Mouse (Mus musculus): ENCODE measurements around the gene Hipk4.
"Not testable (repeated sequence)": the region's sequence is repeated elsewhere in the genome, so short reads cannot be mapped to it uniquely, and the experiment has no call there.

Hipk4 gene

DNA sequence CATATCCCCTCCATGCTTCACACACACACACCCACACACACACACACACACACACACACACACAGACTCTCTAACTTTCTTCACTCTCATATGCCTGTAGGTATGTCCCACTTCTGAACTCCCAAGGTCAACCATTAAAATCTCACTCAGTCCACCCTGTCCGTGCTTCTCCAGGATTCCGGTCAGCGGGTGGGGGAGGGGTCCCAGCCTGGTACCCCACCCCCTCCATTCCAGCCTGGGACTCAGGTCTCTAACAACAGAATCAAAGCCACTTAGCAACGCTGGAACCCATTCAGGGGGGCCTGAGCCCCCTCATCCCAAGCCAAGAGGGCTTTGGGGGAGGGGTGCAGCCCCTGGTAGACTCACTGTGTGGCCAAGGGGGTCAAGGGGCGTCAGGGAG is at the start of gene Hipk4:
TSS of gene Hipk4 (plus strand) at position 301 of the 400 bp plus-strand sequence.
- no peak for DNase-seq

DNA sequence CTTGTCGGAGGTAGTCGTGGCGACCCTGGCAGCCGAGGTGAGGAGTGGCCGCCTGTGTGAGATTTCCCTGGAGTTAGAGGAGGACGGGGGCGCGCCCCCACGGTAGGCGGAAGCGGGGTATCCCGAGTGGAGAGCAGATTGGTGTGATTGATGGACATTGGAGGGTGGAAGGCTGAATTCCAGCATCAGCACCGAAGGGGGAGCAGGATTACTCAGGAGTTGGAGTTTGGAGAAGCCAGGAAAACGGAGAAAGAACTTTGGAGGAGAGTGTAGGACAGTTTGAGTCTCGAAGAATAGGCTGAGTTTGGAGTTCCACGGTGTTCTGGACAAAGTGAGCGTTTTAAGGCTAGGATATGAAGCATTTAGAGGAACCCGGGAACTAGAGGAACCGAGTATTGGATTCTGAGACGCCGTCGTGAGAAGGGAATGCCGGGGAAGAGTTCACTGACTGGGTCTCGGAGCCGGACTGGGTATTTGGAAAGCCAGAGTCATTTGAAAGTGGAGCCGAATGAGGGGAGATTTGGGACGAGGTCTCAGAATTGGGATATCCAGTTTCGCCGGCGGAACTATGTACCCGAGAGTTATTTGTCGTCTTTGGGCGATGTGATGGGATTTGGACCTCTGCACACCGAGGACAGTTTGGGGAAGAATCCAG is 49.1 kb upstream of the Hipk4 start:
- DNase-seq, result no peak

DNA sequence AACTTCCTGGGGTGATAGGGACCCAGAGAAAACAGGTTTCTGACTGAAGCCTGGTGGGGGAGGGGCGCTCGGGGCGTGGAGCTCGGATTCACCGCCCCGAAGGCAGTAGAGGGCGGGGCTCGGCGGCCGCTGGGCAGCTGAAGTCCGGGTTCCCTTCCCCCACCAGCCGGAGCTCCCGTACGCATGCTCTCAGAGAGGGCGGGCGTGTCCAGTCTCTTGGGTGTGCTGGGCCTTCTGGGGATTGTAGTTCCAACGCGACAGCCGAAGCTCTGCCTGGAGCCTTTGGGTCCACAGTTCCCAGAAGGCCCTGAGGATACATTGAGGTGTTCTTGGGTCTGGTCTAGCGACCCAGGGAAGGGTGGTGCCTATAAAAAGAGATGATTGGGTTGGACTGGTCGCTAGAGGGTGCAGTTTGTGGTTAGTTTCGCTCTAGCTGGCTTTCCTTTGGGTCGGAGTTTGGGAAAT is 48.5 kb upstream of the Hipk4 start:
- peak; percentile 90 to 94 for DNase-seq

DNA sequence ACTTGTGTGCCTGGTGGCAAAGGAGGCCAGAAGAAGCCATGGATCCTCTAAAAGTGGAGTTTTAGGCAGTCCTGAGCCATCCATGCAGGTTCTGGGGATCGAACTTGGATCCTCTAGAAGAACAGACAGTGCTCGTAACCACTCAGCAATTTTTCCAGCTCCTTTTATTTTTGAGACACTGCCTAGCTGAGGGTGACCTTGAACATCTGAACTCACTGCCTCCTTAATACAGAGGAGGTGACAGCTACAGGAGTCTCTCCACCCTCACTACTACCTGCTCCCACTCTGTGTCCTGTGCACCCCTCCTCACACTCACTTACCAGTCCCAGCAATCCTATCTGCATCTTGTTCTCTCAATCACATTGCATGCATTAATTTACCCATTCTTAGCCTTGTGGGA is 47.5 kb upstream of the Hipk4 start:
- DNase-seq, result no peak

DNA sequence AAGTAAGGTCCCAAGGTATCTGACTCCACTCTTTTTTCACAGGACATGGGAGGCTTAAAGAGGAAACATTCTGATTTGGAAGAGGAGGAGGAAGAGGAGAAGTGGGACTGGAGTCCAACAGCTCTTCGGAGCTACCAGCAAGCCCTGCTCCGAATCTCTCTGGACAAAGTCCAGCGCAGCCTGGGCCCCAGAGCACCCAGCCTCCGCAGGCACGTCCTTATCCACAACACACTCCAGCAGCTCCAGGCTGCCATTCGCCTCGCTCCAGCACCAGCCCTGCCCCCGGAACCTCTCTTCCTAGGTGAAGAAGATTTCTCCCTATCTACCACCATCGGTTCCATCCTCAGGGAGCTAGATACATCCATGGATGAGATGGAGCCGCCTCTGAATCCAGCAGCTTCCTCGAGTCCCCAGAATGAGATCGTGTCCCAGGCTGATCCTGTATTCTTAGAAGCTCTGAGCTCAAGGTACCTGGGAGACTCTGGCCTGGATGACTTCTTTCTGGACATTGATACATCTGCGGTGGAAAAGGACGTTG is 46.9 kb upstream of the Hipk4 start:
- no peak for DNase-seq

DNA sequence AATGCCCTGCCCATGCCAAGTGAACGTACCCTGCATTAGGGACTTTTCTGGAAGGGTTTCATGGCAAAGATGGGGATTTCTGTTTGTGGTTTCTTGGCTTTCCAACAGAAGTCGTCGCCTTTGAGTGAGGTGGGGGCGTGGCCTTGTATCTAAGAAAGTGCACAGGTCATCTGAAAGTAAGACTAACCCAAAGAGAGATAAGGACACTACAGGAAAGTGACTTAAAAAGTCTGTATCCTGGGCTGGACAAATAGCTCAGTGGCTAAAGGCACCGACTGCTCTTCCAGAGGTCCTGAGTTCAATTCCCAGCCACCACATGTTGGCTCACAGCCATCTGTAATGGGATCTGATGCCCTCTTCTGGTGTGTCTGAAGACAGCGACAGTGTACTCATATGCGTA is 44.5 kb upstream of the Hipk4 start:
- no peak for DNase-seq

DNA sequence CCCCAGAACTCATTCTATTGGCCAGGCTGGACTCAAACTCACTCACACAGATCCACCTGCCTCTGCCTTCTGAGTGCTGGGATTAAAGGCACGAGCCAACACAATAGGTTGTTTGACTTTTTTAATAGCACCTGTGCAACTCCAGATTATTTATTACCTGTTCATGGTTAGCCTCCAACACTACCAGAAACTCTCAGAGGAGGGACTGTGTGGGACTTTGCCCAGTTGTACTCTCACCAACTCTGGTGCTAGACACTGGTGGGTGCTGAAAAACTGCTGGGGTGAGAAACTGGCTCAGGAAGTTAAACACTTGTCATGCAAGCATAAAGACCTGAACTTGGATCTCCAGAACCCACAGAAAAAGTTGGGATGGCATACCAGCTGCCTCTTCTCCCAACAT is 43.3 kb upstream of the Hipk4 start:
- DNase-seq, result no peak

DNA sequence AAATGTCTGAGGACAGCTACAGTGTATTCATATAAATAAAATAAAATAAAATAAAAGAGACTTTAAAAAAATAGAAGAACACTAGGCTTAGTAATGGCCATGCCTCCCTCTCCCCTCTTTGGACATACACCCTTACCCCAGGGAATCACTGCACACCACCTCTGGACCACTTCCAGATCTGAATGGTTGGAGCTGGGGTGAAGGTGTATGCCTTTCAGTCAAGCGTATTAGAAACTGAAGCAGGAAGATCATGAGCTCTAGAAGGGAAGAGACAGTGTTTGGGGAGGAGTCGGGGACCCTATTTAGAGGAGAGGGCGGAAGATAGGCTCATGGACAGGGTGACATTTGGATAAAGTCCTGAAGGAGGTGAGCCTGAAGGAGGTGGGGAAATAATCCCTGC is 42.6 kb upstream of the Hipk4 start:
- DNase-seq, result no peak

DNA sequence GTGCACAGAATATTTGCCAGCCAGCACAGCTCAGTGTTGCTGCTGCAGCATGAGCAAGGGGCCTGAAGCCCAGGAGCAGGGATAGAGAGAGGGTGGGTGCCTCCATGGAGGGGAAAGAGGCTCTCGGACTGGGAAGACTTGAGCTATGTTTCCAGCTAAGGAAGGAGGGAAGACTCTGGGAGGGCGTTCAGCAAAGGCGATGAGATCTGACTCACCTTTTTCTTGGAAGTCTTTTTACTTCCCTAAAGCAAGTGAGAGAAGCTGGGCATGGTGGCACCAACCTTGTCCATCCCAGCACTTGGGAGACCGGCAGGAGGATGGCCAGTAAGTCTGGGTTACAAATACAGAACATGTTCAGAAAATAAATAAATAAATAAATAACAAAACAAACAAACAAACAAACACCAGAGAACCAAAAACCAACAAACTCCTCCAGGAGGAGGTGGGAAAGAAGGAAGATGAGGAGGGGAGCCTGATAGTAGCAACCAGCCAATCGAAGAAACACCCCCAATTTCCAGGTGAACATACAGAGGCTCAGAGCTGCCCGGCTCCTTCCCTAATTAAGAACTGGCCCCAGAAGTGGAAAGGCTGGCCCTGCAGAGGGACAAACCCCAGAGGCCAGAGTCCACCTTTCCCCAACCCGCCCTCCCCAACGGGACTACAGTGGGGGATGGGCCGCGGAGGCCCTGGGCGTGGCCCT is 42.0 kb upstream of the Hipk4 start:
- no peak for DNase-seq

DNA sequence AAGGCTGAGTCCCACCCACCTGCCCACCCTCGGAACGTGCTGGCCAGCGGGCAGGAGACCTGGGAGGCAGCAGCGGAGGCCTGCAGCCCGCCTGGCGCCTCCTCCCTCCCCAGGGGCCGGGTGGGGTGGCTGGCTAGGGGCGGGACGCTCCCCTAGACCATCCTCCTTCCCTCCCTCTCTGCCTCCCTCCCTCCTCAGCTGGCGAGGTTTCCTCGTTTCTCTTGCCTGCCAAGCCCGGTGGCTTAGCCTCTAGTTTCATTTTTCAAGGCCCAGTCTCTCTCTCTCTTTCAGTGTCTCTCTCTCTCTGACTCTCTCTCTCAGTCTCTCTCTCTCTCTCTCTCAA is 41.5 kb upstream of the Hipk4 start:
- DNase-seq, result peak; percentile 67 to 81

DNA sequence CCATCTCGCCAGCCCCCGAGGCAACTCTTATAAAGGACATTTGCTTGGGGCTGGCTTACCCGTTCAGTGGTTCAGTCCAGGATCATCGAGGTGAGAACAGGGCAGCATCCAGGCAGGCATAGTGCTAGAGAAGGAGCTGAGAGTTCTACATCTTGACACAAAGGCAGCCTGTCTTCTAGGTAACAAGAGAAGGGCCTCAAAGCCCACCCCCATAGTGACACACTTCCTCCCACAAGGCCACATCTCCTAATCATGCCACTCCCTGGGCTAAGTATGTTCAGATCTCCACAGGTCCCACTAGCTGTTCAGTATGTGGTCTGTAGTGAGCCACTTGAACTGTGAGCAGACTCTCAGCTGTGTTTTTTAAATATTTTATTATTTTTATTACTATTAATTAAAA is 39.2 kb upstream of the Hipk4 start:
- no peak for DNase-seq

DNA sequence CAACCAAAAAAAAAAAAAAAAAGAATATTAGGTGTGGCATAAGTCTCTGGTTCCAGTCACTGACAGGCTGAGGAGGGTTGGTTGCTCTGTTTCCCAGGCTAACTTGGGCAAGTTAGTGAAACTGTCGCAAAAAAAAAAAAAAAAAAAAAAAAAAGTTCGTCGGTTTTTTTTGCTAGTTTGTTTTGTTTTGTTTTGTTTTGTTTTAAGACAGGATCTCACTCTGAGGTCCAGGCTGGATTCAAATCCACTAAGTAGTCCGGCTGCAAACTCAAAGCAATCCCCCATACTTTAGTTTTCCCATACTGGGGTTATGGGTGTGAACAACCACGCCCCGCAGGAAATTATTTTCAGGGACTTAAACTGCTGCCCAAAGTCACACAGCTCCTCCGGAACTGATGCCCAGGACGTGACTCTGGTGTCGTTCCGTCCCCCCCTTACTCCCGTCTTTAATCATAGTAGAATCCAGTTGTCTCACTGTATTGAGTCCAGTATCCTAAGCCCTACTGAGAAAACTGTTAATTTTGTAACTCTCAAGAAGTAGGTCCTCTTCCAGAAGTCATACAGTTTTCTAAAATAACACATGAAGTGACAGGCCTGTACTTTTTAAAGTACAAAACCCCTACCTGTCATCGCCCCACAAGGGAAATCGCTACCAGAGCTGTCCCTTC is 36.8 kb upstream of the Hipk4 start:
- peak; percentile 31 to 49 for DNase-seq

DNA sequence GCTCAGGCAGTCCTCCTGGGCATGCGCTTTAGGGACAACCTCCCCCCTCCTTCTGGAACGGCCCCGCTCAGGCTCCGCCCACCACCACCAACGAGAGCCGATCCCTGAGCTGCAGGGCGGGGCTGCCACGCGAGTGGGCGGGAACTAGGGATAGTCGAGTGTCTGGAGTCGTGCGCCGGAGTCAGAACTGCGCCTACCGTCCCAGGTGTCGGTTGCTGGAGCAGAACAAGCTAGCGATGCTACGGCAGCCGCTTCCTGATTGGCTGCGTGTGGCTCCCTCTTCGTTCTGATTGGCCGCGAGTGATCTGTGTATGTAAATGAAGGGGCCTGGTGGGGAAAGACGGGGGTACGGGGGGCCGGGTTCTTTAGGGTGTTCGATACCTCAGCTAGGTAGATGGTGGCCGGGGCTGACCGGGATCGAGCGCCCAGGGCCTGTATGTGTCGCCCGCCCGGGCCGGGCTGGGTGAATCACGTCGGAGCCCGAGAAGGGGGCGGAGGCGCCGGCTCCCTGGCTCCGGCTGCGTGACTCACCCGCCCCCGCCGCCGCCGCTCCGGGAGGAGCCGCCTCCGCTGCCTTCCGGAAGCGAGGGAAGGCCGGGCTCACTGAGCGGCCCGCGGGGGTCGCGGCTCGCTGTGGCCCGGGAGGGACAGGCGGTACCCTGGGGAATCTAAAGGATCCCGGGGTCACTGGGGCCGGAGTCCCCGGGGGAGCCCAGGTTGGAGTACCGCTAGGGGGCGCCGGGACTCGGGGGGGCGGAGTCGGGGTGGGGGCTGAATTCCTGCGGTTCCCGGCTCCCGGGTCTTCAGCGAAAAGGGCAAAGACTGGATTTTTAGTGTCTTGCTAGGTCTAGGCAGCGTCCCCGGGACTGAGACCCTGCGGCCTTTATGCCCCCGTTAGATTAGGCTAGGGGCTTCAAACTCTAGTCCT is 36.0 kb upstream of the Hipk4 start, which contains the start of gene Sertad1:
TSS of gene Sertad1 (plus strand) at position 141 of the 928 bp plus-strand sequence.
- DNase-seq, result peak; percentile 100

DNA sequence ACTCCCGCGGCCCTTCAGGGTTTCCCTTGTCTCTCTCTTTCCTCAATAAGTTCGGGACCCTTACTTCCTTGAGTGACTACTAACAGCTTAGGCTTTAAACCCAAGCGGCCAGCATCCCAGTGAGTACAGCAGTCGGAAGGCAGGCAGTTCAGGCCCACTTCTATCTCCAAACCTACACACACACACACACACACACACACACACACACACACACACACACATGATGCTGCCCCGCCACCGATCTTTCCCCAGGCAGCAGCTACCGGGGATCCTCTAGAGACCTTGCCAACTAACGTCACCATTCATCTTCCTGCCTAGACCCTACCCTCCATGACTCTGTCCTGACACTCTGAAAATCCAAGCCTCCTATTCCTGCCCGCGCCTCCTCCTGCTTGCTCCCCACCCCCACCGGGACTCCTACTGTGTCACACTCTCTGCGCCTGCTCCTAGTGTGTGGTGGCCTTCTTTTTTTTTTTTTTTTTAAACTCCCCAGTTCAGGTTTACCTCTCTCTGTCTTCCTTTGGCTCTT is 35.3 kb upstream of the Hipk4 start:
- DNase-seq, result peak; percentile 31 to 55

DNA sequence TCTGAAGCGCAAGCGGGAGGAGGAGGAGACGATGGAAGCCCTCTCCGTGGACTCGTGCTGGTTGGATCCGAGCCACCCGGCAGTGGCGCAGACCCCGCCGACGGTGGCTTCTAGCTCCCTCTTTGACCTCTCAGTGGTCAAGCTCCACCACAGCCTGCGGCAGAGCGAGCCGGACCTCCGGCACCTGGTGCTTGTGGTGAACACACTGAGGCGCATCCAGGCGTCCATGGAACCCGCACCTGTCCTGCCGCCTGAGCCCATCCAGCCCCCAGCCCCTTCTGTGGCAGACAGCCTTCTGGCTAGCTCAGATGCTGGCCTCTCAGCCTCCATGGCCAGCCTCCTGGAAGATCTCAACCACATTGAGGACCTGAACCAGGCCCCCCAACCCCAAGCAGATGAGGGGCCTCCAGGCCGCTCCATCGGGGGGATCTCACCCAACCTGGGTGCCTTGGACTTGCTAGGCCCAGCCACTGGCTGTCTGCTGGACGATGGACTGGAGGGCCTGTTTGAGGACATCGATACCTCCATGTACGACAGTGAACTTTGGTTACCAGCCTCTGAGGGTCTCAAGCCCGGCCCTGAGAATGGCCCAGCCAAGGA is 33.7 kb upstream of the Hipk4 start:
- no peak for DNase-seq

DNA sequence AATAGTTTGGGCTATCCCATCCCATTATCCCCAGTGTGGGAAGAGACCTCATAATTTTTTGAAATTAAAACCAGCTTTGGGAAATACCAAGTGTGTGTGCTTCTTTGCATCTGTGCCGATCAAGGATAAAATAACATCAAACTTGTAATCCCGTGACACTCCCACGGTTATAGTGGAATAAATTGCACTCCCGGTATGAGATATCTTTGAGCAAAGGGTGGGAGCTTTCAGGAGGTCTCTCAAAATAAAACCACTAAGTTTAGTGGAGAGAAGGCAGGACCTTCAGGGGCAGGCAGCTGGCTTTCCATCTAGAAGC is 32.9 kb upstream of the Hipk4 start:
- no peak for DNase-seq

DNA sequence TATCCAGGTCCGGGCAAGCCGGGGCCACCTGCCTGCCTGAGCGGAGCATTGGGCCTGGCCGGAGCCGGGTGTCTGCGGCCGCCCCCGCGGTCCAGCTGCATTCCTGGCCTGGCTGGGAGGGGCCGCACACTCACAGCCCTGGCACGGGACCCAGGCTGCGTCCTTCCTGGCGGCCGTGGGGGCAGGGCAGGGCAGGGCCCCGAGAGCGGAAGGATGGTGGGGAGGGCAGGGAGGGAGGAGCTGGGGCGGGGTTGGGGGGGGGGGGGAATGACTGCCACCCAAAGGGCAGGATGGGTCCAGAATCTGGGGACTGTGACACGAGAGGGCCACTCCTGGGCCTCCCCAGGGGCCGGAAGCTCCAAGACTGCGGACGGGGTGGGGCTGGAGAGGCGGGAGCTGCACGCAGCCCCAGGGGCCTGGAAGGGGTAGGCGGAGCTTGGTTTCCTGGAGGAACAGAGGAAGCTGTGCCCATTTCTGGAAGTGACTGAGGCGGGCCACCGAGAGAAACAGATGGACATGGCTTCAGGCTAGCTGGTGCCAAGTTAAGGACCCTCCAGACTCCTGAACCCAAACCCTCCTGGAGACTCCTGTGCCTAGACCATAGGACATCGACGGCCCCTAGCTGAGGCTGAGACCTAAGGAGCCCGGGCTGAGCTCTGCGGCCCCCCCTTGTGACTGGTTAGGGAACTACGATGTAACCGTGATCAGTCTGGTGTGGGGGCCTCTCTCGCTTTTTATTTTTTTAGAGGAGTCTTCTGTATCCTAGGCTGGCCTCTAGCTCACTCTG is 32.3 kb upstream of the Hipk4 start:
- peak; percentile 88 to 92 for DNase-seq

DNA sequence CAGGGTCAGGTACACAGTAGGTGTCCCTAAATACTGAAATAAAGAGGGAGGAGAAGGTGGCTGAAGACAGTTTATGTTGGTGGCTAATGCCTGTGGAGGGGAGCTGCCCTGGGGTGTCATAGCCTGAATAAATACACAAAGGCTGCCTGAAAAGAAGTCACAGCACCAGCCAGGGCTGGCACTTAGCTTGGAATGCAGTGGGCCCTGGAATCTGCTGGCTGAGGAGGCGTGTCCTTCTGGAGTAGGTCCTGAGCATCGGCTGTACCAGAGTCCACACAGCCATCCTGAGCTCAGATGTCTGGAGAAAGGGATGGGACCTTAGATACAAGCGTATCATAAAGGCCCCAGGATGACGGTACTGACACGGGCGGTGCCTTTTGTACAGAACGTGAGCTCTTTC is 31.2 kb upstream of the Hipk4 start:
- no peak for DNase-seq

DNA sequence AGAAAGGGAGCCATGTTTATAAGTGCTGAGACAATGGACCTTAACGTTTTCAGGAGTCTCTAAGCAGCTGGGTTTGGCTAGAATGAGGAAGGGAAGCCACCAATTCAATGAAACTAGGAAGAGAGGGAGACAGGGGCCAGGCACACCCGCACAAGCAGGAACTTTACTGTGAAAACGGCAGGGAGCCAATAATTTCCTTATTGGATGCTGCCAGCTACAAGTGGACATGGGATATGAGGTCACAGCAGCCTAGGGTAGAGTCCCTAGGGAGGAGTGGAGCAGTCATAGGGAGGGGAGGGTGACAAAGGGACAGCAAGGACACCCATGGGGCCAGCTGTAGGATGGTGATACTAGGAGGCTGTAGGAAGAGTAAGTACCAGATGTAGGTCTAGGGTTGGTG is 30.0 kb upstream of the Hipk4 start:
- DNase-seq, result no peak

DNA sequence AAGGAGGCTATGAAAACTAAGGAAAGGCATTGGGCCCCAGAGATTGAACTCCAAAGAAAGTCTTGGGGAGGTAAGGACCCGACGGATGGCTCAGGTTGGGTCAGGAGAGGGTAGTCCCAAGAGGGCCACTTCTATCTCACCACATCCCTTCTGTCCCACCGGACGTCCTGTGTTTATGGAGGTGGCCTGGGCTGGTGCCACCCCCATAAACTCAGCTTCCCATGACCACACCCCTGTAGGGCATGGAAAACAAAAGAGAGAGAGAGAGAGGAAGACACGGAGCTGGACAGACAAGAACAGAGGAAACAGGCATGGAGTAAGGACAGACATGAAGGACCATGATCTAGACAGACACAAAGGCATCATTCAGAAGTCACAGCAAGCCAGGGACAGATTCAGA is 29.6 kb upstream of the Hipk4 start:
- no peak for DNase-seq

DNA sequence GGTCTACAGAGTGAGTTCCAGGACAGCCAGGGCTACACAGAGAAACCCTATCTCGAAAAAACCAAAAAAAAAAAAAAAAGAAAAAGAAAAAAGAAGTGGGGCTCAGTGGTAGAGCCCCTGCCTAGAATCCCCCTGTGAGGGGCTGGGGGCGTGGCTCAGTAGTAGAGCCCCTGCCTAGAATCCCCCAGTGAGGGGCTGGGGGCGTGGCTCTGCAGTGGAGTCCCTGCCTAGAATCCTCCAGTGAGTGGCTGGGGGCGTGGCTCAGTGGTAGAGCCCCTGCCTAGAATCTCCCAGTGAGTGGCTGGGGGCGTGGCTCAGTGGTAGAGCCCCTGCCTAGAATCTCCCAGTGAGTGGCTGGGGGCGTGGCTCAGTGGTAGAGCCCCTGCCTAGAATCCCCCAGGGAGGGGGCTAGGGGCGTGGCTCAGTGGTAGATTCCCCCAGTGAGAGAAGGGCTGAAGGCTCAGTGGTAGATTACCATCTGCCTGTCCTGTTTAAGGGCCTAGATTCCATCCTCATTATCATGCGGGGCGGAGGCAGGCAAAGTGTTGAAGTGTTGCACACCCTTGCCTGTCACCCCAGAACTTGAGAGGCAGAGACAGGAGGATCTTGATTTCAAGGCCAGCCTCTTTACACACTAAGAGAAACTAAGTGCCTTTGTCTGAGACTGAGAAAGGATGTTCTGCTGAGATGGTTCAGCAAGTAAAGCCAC is 28.3 kb upstream of the Hipk4 start:
- not testable (repeated sequence) for DNase-seq

Data from thymus, postnatal 36 days (tissue).